Mouse (Mus musculus): ENCODE results near the gene Taldo1. TPM values are rescaled to one million over a fixed set of nuclear protein-coding genes. Genes with fewer than 3 reads are reported as not detected.
A peak's percentile ranks its signal among the peaks of the same experiment; 100 is the strongest.
"Not testable (repeated sequence)": the region's sequence is repeated elsewhere in the genome, so short reads cannot be mapped to it uniquely, and the experiment has no call there.

The Taldo1 gene
- total RNA-seq, 2 experiments from 2014 or later, result 87.5 to 90.9 TPM

- no peak overlapping the region for H3K27ac ChIP-seq
- no peak overlapping the region for H3K4me3 ChIP-seq
- intact Hi-C loops (cut with DNase I), result loop anchor here (5.0 kb wide), 1 partner anchor 63 kb away; the partner anchor contains the start of genes Deaf1 and Tmem80
Measured at GRCm38 (mm10) chr7:141390326-141391259, 1.4 kb upstream of the Taldo1 start.

GRCm38 (mm10) chr7:141392552-141393222 is 688 bp downstream of the Taldo1 start:
- DNase-seq (ENCODE audit: extremely low spot score in 1 of 2, low spot score in 2 of 2), result no peak
- peak overlapping the region; percentile 83 for H3K27ac ChIP-seq
- H3K4me3 ChIP-seq, result peak overlapping the region; percentile 82
- TF ChIP-seq CTCF (IDR thresholded peaks at IDR 0.05), result no peak
- intact Hi-C loops (cut with DNase I), result loop anchor here (5.0 kb wide), 1 partner anchor 65 kb away; the partner anchor contains the start of genes Deaf1 and Tmem80

More at GRCm38 (mm10) chr7:141390326-141391259, 1.4 kb upstream of the Taldo1 start:
- TF ChIP-seq CTCF (IDR thresholded peaks at IDR 0.05), result no peak
- DNase-seq (ENCODE audit: extremely low spot score in 1 of 2, low spot score in 2 of 2), result no peak

GRCm38 (mm10) chr7:141394158-141394557 is 2.2 kb downstream of the Taldo1 start:
- no peak overlapping the region for H3K4me3 ChIP-seq
- no peak overlapping the region for H3K27ac ChIP-seq
- DNase-seq (ENCODE audit: extremely low spot score in 1 of 2, low spot score in 2 of 2), result no peak
- intact Hi-C loops (cut with DNase I), result loop anchor here (5.0 kb wide), 1 partner anchor 67 kb away; the partner anchor contains the start of genes Deaf1 and Tmem80
- TF ChIP-seq CTCF (IDR thresholded peaks at IDR 0.05), result no peak

- intact Hi-C loops (cut with DNase I), result loop anchor here (5.0 kb wide), 1 partner anchor 67 kb away; the partner anchor contains the start of genes Deaf1 and Tmem80
- DNase-seq (ENCODE audit: extremely low spot score in 1 of 2, low spot score in 2 of 2), result peak in 1 of 2 experiments; percentile 47
- Histone ChIP-seq H3K27ac (no peak overlapping the region), H3K4me3 (no peak overlapping the region)
- TF ChIP-seq CTCF (IDR thresholded peaks at IDR 0.05), result peak; percentile 81
Measured at GRCm38 (mm10) chr7:141394771-141395170, 2.8 kb downstream of the Taldo1 start.

GRCm38 (mm10) chr7:141395348-141395747 is 3.3 kb downstream of the Taldo1 start:
- no peak for DNase-seq (ENCODE audit: extremely low spot score in 1 of 2, low spot score in 2 of 2)
- Histone ChIP-seq H3K4me3 (no peak overlapping the region), H3K27ac (no peak overlapping the region)
- no peak for TF ChIP-seq CTCF (IDR thresholded peaks at IDR 0.05)
- intact Hi-C loops (cut with DNase I), result no loop called here

GRCm38 (mm10) chr7:141403305-141403704 is 11.3 kb downstream of the Taldo1 start:
- TF ChIP-seq CTCF (IDR thresholded peaks at IDR 0.05), result peak; percentile 66
- DNase-seq (ENCODE audit: extremely low spot score in 1 of 2, low spot score in 2 of 2), result peak in 1 of 2 experiments; percentile 50
- intact Hi-C loops (cut with DNase I), result no loop called here
- H3K4me3 ChIP-seq, result no peak overlapping the region
- no peak overlapping the region for H3K27ac ChIP-seq

GRCm38 (mm10) chr7:141405466-141405865 is 13.5 kb downstream of the Taldo1 start:
- intact Hi-C loops (cut with DNase I), result no loop called here
- TF ChIP-seq CTCF (IDR thresholded peaks at IDR 0.05), result no peak
- H3K4me3 ChIP-seq, result no peak overlapping the region
- no peak for DNase-seq (ENCODE audit: extremely low spot score in 1 of 2, low spot score in 2 of 2)
- no peak overlapping the region for H3K27ac ChIP-seq

- intact Hi-C loops (cut with DNase I); H3K4me3 ChIP-seq; H3K27ac ChIP-seq; DNase-seq (ENCODE audit: extremely low spot score in 1 of 2, low spot score in 2 of 2): not testable (repeated sequence)
Measured at GRCm38 (mm10) chr7:141407670-141408069, 15.7 kb downstream of the Taldo1 start.

- intact Hi-C loops (cut with DNase I), result loop anchor here (1.0 kb wide), 3 partner anchors 28 to 116 kb away; partner anchors contain the start of gene Slc25a22
- no peak overlapping the region for H3K27ac ChIP-seq
- no peak overlapping the region for H3K4me3 ChIP-seq
- TF ChIP-seq CTCF (IDR thresholded peaks at IDR 0.05), result peak; percentile 95
- DNase-seq (ENCODE audit: extremely low spot score in 1 of 2, low spot score in 2 of 2), result peak; percentile 82 to 89
Measured at GRCm38 (mm10) chr7:141408833-141409232, 16.8 kb downstream of the Taldo1 start.

- TF ChIP-seq CTCF (IDR thresholded peaks at IDR 0.05), result no peak
- intact Hi-C loops (cut with DNase I), result no loop called here
- no peak overlapping the region for H3K4me3 ChIP-seq
- H3K27ac ChIP-seq, result no peak overlapping the region
- DNase-seq (ENCODE audit: extremely low spot score in 1 of 2, low spot score in 2 of 2), result no peak
Measured at GRCm38 (mm10) chr7:141410631-141411030, 18.6 kb downstream of the Taldo1 start.

GRCm38 (mm10) chr7:141411667-141412066 is 19.7 kb downstream of the Taldo1 start:
- intact Hi-C loops (cut with DNase I), result no loop called here
- TF ChIP-seq CTCF (IDR thresholded peaks at IDR 0.05), result no peak
- H3K4me3 ChIP-seq, result no peak overlapping the region

GRCm38 (mm10) chr7:141413331-141413730 is 21.3 kb downstream of the Taldo1 start:
- intact Hi-C loops (cut with DNase I), result no loop called here

More at GRCm38 (mm10) chr7:141411667-141412066, 19.7 kb downstream of the Taldo1 start:
- DNase-seq (ENCODE audit: extremely low spot score in 1 of 2, low spot score in 2 of 2), result no peak
- no peak overlapping the region for H3K27ac ChIP-seq

More at GRCm38 (mm10) chr7:141413331-141413730, 21.3 kb downstream of the Taldo1 start:
- peak overlapping the region; percentile 89 for H3K4me3 ChIP-seq
- no peak for TF ChIP-seq CTCF (IDR thresholded peaks at IDR 0.05)
- H3K27ac ChIP-seq, result peak overlapping the region; percentile 98
- DNase-seq (ENCODE audit: extremely low spot score in 1 of 2, low spot score in 2 of 2), result no peak

Data from left cerebral cortex, adult 2 months (tissue).